Mouse (Mus musculus) G1E (cell line): ENCODE results near the gene 9930021J03Rik. TPM values are rescaled to one million over a fixed set of nuclear protein-coding genes. Genes with fewer than 3 reads are reported as not detected.

Experiments used
- ATAC-seq: 2 replicates; pipeline ENCODE4 v1.8.0; 2016; ENCODE audit warnings: mild to moderate bottlenecking; ENCODE audit not compliant: insufficient number of reproducible peaks, poor library complexity, low FRiP score, severe bottlenecking; ENCODE audit errors: extremely low read depth
- DNase-seq: peaks from one replicate; pipeline ENCODE4 v3.0.0; 2012; ENCODE audit warnings: low spot score
- H3K27me3 ChIP-seq: 2 replicates; pipeline ENCODE4 v1.6.1; 2012; ENCODE audit warnings: mild to moderate bottlenecking, low read length, inconsistent platforms; ENCODE audit not compliant: insufficient read depth
- H3K36me3 ChIP-seq: replicated peaks from 2 replicates; pipeline ENCODE3; 2012; ENCODE audit warnings: mild to moderate bottlenecking, inconsistent platforms
- H3K4me1 ChIP-seq: 2 replicates; pipeline ENCODE4 v1.6.1; 2012; ENCODE audit warnings: low read depth, low read length, inconsistent platforms, mixed read lengths; ENCODE audit not compliant: insufficient read depth
- H3K4me3 ChIP-seq: 2 replicates; pipeline ENCODE4 v1.5.1; 2012; ENCODE audit warnings: low read depth, mild to moderate bottlenecking, inconsistent platforms, low read length, moderate library complexity, mixed read lengths
- H3K9me3 ChIP-seq: replicated peaks from 2 replicates; pipeline ENCODE4 v1.6.1; 2012; ENCODE audit warnings: inconsistent platforms
- CTCF ChIP-seq: IDR thresholded peaks from 2 replicates; pipeline ENCODE4 v1.5.1; 2012; ENCODE audit warnings: low read depth, low read length, inconsistent platforms, mixed read lengths
- GATA1 ChIP-seq: IDR thresholded peaks from 2 replicates; pipeline ENCODE4 v1.6.1; 2012; ENCODE audit warnings: borderline replicate concordance, low read length, inconsistent platforms, mixed read lengths
- GATA2 ChIP-seq: IDR thresholded peaks from 2 replicates; pipeline ENCODE4 v1.6.1; 2012; ENCODE audit warnings: low read depth, low read length, inconsistent platforms, borderline replicate concordance
- POLR2AphosphoS5 ChIP-seq: IDR thresholded peaks from 2 replicates; pipeline ENCODE4 v1.6.1; 2012; ENCODE audit warnings: low read depth, low read length, inconsistent platforms; ENCODE audit not compliant: insufficient replicate concordance
- TAL1 ChIP-seq: conservative IDR thresholded peaks from 2 replicates; pipeline ENCODE4 v1.6.1; 2012; ENCODE audit warnings: low read depth, low read length, inconsistent platforms, mixed read lengths
- polyA plus RNA-seq: library from polyadenylated mRNA; stranded (reverse); fragments of >175 nt; gene quantifications from 2 replicates; pipeline ENCODE4 v1.2.3, GENCODE M21; 2012
- total RNA-seq, 2 experiments: library from RNA; stranded (forward) in 1 of 2; stranded (reverse) in 1 of 2; fragments of 200-1000 nt in 1 of 2; fragments of >200 nt in 1 of 2; fragmentation: Nextera tagmentation in 1 of 2; gene quantifications; 2 replicates each; pipeline ENCODE4 v1.2.3; 2014 to 2017

The 9930021J03Rik gene
- total and polyA plus RNA-seq, 3 experiments = 2.1 to 47.5 (median 15.1) TPM

- Histone ChIP-seq H3K36me3 (peaks cover 17% of the 10 kb centered on the region), H3K4me1 (peaks cover 16% of the 10 kb centered on the region), H3K4me3 (no peak overlapping the region), H3K27me3 (no peaks in the 10 kb centered on the region), H3K9me3 (no peaks in the 10 kb centered on the region)
- DNase-seq (no peak), ATAC-seq (no peak)
- TF ChIP-seq TAL1 = no peak
- TF ChIP-seq CTCF = no peak
- no peak for TF ChIP-seq GATA2
- no peak for TF ChIP-seq GATA1
- no peak for TF ChIP-seq POLR2AphosphoS5
Measured at GRCm38 (mm10) chr19:29787997-29788396, 17.8 kb downstream of the 9930021J03Rik start.

GRCm38 (mm10) chr19:29782914-29783313 is 22.9 kb downstream of the 9930021J03Rik start:
- peaks cover 10% of the 10 kb centered on the region for H3K4me1 ChIP-seq
- TF ChIP-seq TAL1 (peak; percentile 44), GATA2 (no peak)
- no peak overlapping the region for H3K4me3 ChIP-seq
- H3K36me3 ChIP-seq = peaks cover 15% of the 10 kb centered on the region
- no peaks in the 10 kb centered on the region for H3K9me3 ChIP-seq
- peak; percentile 83 for ATAC-seq
- H3K27me3 ChIP-seq = no peaks in the 10 kb centered on the region
- peak; percentile 1 for DNase-seq

- no peaks in the 10 kb centered on the region for H3K9me3 ChIP-seq
- TF ChIP-seq TAL1 = no peak
- TF ChIP-seq CTCF = no peak
- TF ChIP-seq GATA2 = no peak
- TF ChIP-seq POLR2AphosphoS5 = no peak
- TF ChIP-seq GATA1 = no peak
- DNase-seq = no peak
Measured at GRCm38 (mm10) chr19:29753939-29754338, 51.9 kb downstream of the 9930021J03Rik start.

GRCm38 (mm10) chr19:29750994-29751393 is 54.8 kb downstream of the 9930021J03Rik start:
- DNase-seq (no peak), ATAC-seq (no peak)
- no peaks in the 10 kb centered on the region for H3K4me1 ChIP-seq
- TF ChIP-seq POLR2AphosphoS5 = no peak
- no peak for TF ChIP-seq GATA2
- TF ChIP-seq TAL1 = no peak
- no peak for TF ChIP-seq CTCF
- no peak for TF ChIP-seq GATA1
- H3K36me3 ChIP-seq = peaks cover 18% of the 10 kb centered on the region
- no peaks in the 10 kb centered on the region for H3K27me3 ChIP-seq
- no peaks in the 10 kb centered on the region for H3K9me3 ChIP-seq
- H3K4me3 ChIP-seq = no peak overlapping the region

More at GRCm38 (mm10) chr19:29753939-29754338, 51.9 kb downstream of the 9930021J03Rik start:
- Histone ChIP-seq H3K4me1 (no peaks in the 10 kb centered on the region), H3K27me3 (no peaks in the 10 kb centered on the region), H3K4me3 (no peak overlapping the region), H3K36me3 (peaks cover 15% of the 10 kb centered on the region)
- ATAC-seq = no peak

GRCm38 (mm10) chr19:29743531-29743930 is 62.3 kb downstream of the 9930021J03Rik start:
- DNase-seq (no peak), ATAC-seq (no peak)
- peaks cover 10% of the 10 kb centered on the region for H3K36me3 ChIP-seq
- H3K4me3 ChIP-seq = no peak overlapping the region
- H3K27me3 ChIP-seq = no peaks in the 10 kb centered on the region
- H3K4me1 ChIP-seq = no peaks in the 10 kb centered on the region
- H3K9me3 ChIP-seq = no peaks in the 10 kb centered on the region
- TF ChIP-seq POLR2AphosphoS5 (no peak), CTCF (no peak), GATA2 (no peak), GATA1 (no peak), TAL1 (no peak)

- Histone ChIP-seq H3K36me3 (peaks cover 9% of the 10 kb centered on the region), H3K9me3 (no peaks in the 10 kb centered on the region), H3K4me1 (no peaks in the 10 kb centered on the region), H3K27me3 (no peaks in the 10 kb centered on the region), H3K4me3 (no peak overlapping the region)
- TF ChIP-seq TAL1 (no peak), GATA1 (no peak), CTCF (no peak), POLR2AphosphoS5 (no peak), GATA2 (no peak)
- no peak for ATAC-seq
- DNase-seq = no peak
Measured at GRCm38 (mm10) chr19:29740661-29741060, 65.1 kb downstream of the 9930021J03Rik start.

- no peak for DNase-seq
- no peaks in the 10 kb centered on the region for H3K9me3 ChIP-seq
- ATAC-seq = no peak
- no peaks in the 10 kb centered on the region for H3K4me1 ChIP-seq
- peaks cover 9% of the 10 kb centered on the region for H3K36me3 ChIP-seq
- H3K4me3 ChIP-seq = no peak overlapping the region
- H3K27me3 ChIP-seq = no peaks in the 10 kb centered on the region
- no peak for TF ChIP-seq CTCF
- no peak for TF ChIP-seq GATA2
- TF ChIP-seq TAL1 = no peak
- no peak for TF ChIP-seq POLR2AphosphoS5
- TF ChIP-seq GATA1 = no peak
Measured at GRCm38 (mm10) chr19:29739608-29740007, 66.2 kb downstream of the 9930021J03Rik start.
